Mouse (Mus musculus): ENCODE measurements around the gene Slc41a2. TPM values are rescaled to one million over a fixed set of nuclear protein-coding genes. Genes with fewer than 3 reads are reported as not detected.

Slc41a2 gene
- total and polyA plus RNA-seq, 3 experiments = 0.92 to 2.4 (median 1.5) TPM

- Histone ChIP-seq H3K9ac (ENCODE audit: low read depth, low read length) (no peak overlapping the region), H3K27me3 (ENCODE audit: control insufficient read depth, insufficient read depth, low read length) (no peaks in the 10 kb centered on the region), H3K79me2 (replicated peaks; ENCODE audit: control insufficient read depth, insufficient read depth, low read length) (no peaks in the 10 kb centered on the region), H3K27ac (no peak overlapping the region), H3K4me1 (ENCODE audit: control insufficient read depth, insufficient read depth, low read length) (no peaks in the 10 kb centered on the region), H3K4me3 (no peak overlapping the region), H3K36me3 (ENCODE audit: control insufficient read depth, insufficient read depth, low read length) (no peaks in the 10 kb centered on the region)
- WGBS = 44% methylated on average over 9 of the region's 9 CpGs
- no peak for TF ChIP-seq POLR2A (IDR thresholded peaks at IDR 0.05; ENCODE audit: insufficient read depth, low read depth, low read length)
- TF ChIP-seq CTCF (IDR thresholded peaks at IDR 0.05) = peak; percentile 64
- TF ChIP-seq EP300 (IDR thresholded peaks at IDR 0.05; ENCODE audit: insufficient read depth, low read depth, low read length) = no peak
- no peak for DNase-seq
- intact Hi-C loops (cut with DNase I) = loop anchor here (1.0 to 10.0 kb wide), 2 partner anchors 220 to 385 kb away; no protein-coding TSS in a partner anchor
These were observed 42.9 kb downstream of the Slc41a2 start for GRCm38 (mm10) chr10:83294746-83295145.

- intact Hi-C loops (cut with DNase I) = loop anchor here (10.0 kb wide), 1 partner anchor 219 kb away; no protein-coding TSS in a partner anchor
These were observed 44.3 kb downstream of the Slc41a2 start for GRCm38 (mm10) chr10:83293352-83293751.

GRCm38 (mm10) chr10:83291731-83292130 is 46.0 kb downstream of the Slc41a2 start:
- no peaks in the 10 kb centered on the region for H3K79me2 ChIP-seq (replicated peaks; ENCODE audit: control insufficient read depth, insufficient read depth, low read length)
- no peak overlapping the region for H3K27ac ChIP-seq
- no peak for DNase-seq
- WGBS = 63% methylated on average over 11 of the region's 11 CpGs
- intact Hi-C loops (cut with DNase I) = loop anchor here (10.0 kb wide), 1 partner anchor 217 kb away; no protein-coding TSS in a partner anchor
- no peaks in the 10 kb centered on the region for H3K36me3 ChIP-seq (ENCODE audit: control insufficient read depth, insufficient read depth, low read length)
- H3K9ac ChIP-seq (ENCODE audit: low read depth, low read length) = no peak overlapping the region
- H3K4me1 ChIP-seq (ENCODE audit: control insufficient read depth, insufficient read depth, low read length) = no peaks in the 10 kb centered on the region
- no peak overlapping the region for H3K4me3 ChIP-seq
- TF ChIP-seq EP300 (IDR thresholded peaks at IDR 0.05; ENCODE audit: insufficient read depth, low read depth, low read length) = no peak
- no peaks in the 10 kb centered on the region for H3K27me3 ChIP-seq (ENCODE audit: control insufficient read depth, insufficient read depth, low read length)

More at GRCm38 (mm10) chr10:83293352-83293751, 44.3 kb downstream of the Slc41a2 start:
- 95% methylated on average over 9 of the region's 9 CpGs for WGBS
- Histone ChIP-seq H3K4me1 (ENCODE audit: control insufficient read depth, insufficient read depth, low read length) (no peaks in the 10 kb centered on the region), H3K9ac (ENCODE audit: low read depth, low read length) (no peak overlapping the region), H3K4me3 (no peak overlapping the region), H3K79me2 (replicated peaks; ENCODE audit: control insufficient read depth, insufficient read depth, low read length) (no peaks in the 10 kb centered on the region), H3K27ac (no peak overlapping the region), H3K27me3 (ENCODE audit: control insufficient read depth, insufficient read depth, low read length) (no peaks in the 10 kb centered on the region), H3K36me3 (ENCODE audit: control insufficient read depth, insufficient read depth, low read length) (no peaks in the 10 kb centered on the region)
- DNase-seq = no peak
- no peak for TF ChIP-seq POLR2A (IDR thresholded peaks at IDR 0.05; ENCODE audit: insufficient read depth, low read depth, low read length)
- no peak for TF ChIP-seq EP300 (IDR thresholded peaks at IDR 0.05; ENCODE audit: insufficient read depth, low read depth, low read length)
- no peak for TF ChIP-seq CTCF (IDR thresholded peaks at IDR 0.05)

GRCm38 (mm10) chr10:83287828-83288227 is 49.9 kb downstream of the Slc41a2 start:
- H3K9ac ChIP-seq (ENCODE audit: low read depth, low read length) = no peak overlapping the region
- 75% methylated on average over 6 of the region's 6 CpGs for WGBS
- H3K4me1 ChIP-seq (ENCODE audit: control insufficient read depth, insufficient read depth, low read length) = no peaks in the 10 kb centered on the region
- no peaks in the 10 kb centered on the region for H3K36me3 ChIP-seq (ENCODE audit: control insufficient read depth, insufficient read depth, low read length)
- H3K27me3 ChIP-seq (ENCODE audit: control insufficient read depth, insufficient read depth, low read length) = no peaks in the 10 kb centered on the region
- TF ChIP-seq POLR2A (IDR thresholded peaks at IDR 0.05; ENCODE audit: insufficient read depth, low read depth, low read length) (no peak), CTCF (IDR thresholded peaks at IDR 0.05) (peak; percentile 30), EP300 (IDR thresholded peaks at IDR 0.05; ENCODE audit: insufficient read depth, low read depth, low read length) (no peak)
- H3K4me3 ChIP-seq = no peak overlapping the region
- intact Hi-C loops (cut with DNase I) = no loop called here
- no peaks in the 10 kb centered on the region for H3K79me2 ChIP-seq (replicated peaks; ENCODE audit: control insufficient read depth, insufficient read depth, low read length)
- no peak for DNase-seq
- no peak overlapping the region for H3K27ac ChIP-seq

GRCm38 (mm10) chr10:83286399-83286798 is 51.3 kb downstream of the Slc41a2 start:
- no peak overlapping the region for H3K27ac ChIP-seq
- 54% methylated on average over 7 of the region's 7 CpGs for WGBS
- no peak for DNase-seq
- intact Hi-C loops (cut with DNase I) = no loop called here
- no peaks in the 10 kb centered on the region for H3K79me2 ChIP-seq (replicated peaks; ENCODE audit: control insufficient read depth, insufficient read depth, low read length)
- H3K36me3 ChIP-seq (ENCODE audit: control insufficient read depth, insufficient read depth, low read length) = no peaks in the 10 kb centered on the region
- no peak overlapping the region for H3K4me3 ChIP-seq
- no peaks in the 10 kb centered on the region for H3K27me3 ChIP-seq (ENCODE audit: control insufficient read depth, insufficient read depth, low read length)
- H3K4me1 ChIP-seq (ENCODE audit: control insufficient read depth, insufficient read depth, low read length) = no peaks in the 10 kb centered on the region
- no peak overlapping the region for H3K9ac ChIP-seq (ENCODE audit: low read depth, low read length)
- TF ChIP-seq POLR2A (IDR thresholded peaks at IDR 0.05; ENCODE audit: insufficient read depth, low read depth, low read length) (no peak), CTCF (IDR thresholded peaks at IDR 0.05) (no peak), EP300 (IDR thresholded peaks at IDR 0.05; ENCODE audit: insufficient read depth, low read depth, low read length) (no peak)

GRCm38 (mm10) chr10:83285724-83286256 is 51.9 kb downstream of the Slc41a2 start:
- H3K4me1 ChIP-seq (ENCODE audit: control insufficient read depth, insufficient read depth, low read length) = no peaks in the 10 kb centered on the region
- no peak overlapping the region for H3K4me3 ChIP-seq
- no peak overlapping the region for H3K27ac ChIP-seq
- no peaks in the 10 kb centered on the region for H3K27me3 ChIP-seq (ENCODE audit: control insufficient read depth, insufficient read depth, low read length)
- H3K9ac ChIP-seq (ENCODE audit: low read depth, low read length) = no peak overlapping the region
- WGBS = 87% methylated on average over 7 of the region's 7 CpGs
- no peaks in the 10 kb centered on the region for H3K36me3 ChIP-seq (ENCODE audit: control insufficient read depth, insufficient read depth, low read length)
- TF ChIP-seq POLR2A (IDR thresholded peaks at IDR 0.05; ENCODE audit: insufficient read depth, low read depth, low read length) (no peak), CTCF (IDR thresholded peaks at IDR 0.05) (no peak), EP300 (IDR thresholded peaks at IDR 0.05; ENCODE audit: insufficient read depth, low read depth, low read length) (no peak)
- no peak for DNase-seq
- intact Hi-C loops (cut with DNase I) = no loop called here
- H3K79me2 ChIP-seq (replicated peaks; ENCODE audit: control insufficient read depth, insufficient read depth, low read length) = no peaks in the 10 kb centered on the region

Data from heart, adult 2 months (tissue).